Mouse (Mus musculus): ENCODE results near the gene Eef1akmt4.
"Not testable (repeated sequence)": the region's sequence is repeated elsewhere in the genome, so short reads cannot be mapped to it uniquely, and the experiment has no call there.

Gene Eef1akmt4

DNA sequence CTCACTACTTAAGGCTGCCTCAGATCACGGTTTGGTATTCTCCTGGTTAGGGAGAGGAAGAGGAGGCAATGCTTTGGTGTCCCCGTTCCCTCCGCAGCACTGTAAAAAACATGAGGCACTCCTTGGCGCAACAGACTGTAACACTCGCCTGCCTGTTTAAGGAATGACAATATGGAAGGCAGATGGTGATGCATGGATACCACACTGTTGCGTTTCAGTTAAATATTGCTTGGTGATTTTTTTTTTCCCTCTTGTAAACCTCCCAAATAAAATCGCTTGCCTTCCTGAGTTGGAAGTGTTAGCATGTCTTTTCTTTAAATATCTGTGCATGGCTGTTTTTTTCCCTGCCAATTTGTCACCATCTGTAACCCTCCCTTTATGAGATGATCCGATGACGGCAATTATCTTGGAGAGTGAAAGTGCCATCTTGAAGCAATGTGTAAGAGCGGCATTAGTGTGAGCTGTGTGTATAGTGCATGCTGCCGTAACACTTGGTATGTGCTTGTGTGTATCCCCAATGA is 17.5 kb downstream of the Eef1akmt4 start:
- DNase-seq = peak; percentile 58

DNA sequence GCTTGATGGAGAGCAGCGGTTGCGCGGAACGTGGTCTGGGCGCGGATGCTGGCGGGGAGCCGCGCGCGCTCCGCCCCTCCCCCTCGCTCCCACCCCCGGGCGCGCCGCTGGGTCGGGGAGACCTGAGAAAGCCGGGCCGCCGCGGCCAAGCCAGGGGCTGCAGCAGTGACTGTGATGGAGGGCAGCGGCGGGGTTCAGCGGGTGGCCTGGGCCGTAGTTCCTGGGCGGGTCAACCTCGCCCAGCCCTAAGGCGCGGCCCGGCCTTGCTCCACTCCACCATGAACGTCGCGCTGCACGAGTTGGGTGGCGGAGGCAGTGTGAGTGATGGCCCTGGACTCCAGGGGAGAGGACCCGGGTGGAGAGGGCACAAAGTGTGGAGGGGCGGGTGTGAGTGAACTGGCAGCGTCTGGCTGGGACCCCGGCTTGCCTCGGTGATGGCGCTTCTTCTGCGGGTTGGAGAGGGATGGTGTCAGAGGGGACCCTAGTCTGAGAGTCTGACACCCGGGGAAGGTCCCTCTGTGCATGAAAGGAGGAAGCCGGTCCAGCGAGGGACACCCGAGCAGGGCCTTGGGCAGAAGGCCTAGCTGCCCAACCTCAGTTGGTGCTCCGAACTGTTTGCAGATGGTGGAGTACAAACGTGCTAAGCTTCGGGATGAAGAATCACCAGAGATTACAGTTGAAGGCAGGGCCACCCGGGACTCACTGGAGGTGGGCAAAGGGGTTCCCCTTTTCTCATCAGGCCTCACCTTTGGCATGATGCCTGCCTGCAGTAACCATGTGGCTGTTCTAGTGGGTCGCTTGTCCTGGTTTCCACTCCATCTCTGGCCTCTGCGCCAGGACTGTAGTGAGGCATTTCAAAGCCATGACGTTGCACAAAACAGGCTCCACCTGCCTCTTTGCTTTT is 18.6 kb downstream of the Eef1akmt4 start, which contains the start of gene Ece2:
Gene Ece2 (plus strand): TSS at position 98 of the 904 bp plus-strand sequence.
- DNase-seq = peak; percentile 31

DNA sequence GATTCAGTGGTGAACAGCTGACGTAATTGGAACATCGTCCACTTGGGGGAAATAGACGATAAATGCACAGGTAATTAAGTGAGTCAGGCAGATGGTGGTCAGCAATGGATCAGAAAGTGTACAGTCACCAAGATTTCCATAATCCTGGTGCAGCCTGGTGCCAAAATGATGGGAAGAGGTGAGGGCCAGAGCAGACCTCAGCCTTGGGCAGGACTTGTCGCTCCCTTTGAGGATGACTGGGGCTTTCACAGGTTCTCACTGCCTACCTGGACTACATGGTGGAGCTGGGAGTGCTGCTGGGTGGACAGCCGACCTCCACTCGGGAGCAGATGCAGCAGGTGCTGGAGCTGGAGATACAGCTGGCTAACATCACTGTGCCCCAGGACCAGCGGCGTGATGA is 26.0 kb downstream of the Eef1akmt4 start:
- no peak for DNase-seq

DNA sequence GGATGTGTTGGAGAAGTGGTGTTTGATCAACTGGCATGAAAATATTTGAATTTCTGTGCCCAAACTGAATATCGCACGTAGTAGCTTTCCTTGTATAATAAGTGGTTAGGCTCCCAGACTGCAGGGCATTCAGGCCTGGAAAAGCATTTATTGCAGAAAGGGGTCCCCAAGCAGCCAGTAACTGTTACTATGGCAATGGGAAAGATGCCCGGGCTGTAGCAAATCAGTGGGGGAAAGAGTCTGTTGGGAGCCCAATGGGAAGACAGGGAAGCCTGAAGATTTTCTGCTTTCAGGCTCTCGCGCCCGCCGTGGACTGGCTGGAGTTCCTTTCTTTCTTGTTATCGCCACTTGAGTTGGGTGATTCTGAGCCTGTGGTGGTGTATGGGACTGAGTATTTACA is 27.0 kb downstream of the Eef1akmt4 start:
- peak; percentile 33 for DNase-seq

DNA sequence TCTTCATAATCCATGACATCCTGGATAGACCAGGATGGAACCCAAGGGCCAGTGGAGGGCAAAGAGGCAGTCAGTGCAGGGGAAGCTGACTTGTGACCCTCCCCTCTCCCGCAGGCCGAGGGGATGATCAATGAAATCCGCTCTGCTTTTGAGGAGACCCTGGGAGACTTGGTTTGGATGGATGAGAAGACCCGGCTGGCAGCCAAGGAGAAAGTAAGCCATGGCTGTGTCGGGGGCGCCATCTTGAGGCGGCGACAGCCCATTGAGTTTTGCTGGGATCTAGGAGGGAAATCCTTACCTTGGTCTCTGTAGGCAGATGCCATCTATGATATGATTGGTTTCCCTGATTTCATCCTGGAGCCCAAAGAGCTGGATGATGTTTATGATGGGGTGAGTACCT is 30.8 kb downstream of the Eef1akmt4 start:
- DNase-seq = peak; percentile 78

DNA sequence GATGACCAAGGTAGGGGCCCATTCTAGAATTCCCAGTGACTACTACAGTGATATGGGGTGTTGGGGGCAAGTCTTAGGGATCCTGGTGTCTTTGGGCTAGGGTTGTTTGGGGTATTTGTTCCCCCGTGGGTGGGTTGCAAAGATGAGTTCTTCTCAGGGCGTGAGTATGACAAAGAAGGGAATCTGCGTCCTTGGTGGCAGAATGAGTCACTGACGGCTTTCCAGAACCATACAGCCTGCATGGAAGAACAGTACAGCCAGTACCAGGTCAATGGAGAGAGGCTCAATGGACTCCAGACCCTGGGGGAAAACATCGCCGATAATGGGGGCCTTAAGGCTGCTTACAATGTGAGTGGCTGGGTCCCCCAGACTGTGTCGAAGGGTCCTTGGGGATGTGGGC is 32.5 kb downstream of the Eef1akmt4 start:
- DNase-seq = no peak

DNA sequence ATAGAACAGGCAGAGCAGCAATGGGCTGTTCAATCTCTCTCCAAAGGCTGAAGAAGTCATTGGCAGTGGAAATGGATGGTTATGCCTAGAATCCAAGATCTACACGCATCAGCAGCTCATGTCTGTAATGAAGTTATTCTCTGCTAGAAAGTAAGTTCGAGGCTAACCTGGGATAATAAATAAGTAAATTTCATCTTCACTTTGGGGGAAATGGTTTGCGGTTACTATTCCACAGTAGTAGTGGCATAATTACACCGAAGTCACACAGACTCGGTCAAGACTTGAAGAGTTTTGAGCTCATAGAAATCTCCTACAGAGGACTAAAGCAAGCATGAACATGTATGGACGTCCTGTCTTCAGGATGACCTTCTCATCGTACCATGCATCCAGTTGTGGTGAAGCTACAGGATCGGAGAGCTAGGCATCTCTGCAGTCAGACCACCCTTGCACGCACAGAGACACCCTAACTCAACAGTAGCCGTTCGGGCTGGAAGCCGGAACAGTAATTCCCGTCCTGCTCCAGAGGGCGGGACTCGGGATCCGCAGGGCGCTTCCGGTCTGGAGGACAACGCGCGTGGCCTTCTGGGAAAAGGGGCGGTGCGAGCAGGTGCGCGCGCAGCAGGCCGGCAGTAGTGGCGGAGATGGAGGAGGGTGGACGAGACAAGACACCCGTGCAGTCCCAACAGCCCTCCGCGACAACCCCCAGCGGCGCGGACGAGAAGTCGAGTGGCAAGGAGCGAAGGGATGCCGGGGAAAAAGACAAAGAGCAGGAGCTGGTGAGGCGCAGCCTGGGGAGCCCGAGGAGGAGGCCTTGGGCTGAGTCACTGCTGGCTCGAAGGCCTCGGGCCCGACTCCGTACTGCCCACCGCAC is 39.9 kb downstream of the Eef1akmt4 start, which contains the start of gene Psmd2:
Gene Psmd2 (plus strand): TSS at position 577 of the 871 bp plus-strand sequence.
- DNase-seq = peak; percentile 98

DNA sequence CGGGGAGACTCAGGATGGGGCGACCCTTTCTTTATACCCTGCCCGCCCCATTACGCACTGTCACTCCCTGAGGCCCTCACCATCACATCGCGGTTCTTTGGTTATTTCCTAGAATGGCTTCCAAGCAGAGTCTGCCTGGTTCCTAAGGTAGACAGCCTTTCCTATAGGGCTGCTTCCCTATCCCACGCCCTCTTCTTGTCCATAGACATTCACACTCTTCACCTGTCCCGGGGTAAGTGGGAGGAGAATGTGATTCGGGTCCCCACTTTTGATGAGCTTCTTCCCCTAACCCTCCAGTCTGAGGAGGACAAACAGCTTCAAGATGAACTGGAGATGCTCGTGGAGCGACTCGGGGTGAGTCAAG is 40.5 kb downstream of the Eef1akmt4 start:
- DNase-seq = no peak

DNA sequence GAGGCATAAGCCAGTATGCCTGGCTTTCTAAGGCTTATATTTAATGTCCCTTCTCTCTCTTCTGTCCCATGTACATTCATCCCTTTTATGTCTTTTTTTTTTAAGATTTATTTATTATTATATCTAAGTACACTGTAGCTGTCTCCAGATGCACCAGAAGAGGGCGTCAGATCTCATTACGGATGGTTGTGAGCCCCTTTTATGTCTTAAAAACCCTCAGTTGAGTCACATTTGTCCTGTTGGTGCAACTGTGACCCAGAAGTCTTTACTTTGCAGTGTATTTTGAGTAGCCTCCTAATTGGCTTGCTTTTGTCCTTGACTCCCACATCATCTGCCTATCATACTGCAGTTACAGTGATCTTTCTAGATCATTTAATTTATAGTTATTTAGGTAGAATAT is 41.9 kb downstream of the Eef1akmt4 start:
- no peak for DNase-seq

DNA sequence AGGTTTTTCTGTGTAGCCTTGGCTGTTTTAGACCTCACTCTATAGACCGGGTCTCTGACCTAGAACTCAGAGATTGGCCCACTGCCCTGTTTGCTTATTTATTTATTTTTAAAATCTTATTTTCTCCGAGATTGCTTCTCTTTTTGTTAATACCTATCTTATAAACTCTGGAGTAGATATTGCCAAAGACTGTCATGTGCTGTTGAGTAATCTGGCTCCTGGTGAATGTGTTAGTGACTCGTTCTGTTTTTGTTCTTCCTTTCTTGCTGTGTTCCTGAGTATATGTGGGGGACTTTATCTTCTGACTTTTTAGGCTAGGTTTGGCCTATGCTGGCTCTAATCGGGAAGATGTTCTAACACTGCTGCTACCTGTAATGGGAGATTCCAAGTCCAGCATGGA is 46.3 kb downstream of the Eef1akmt4 start:
- DNase-seq = no peak

DNA sequence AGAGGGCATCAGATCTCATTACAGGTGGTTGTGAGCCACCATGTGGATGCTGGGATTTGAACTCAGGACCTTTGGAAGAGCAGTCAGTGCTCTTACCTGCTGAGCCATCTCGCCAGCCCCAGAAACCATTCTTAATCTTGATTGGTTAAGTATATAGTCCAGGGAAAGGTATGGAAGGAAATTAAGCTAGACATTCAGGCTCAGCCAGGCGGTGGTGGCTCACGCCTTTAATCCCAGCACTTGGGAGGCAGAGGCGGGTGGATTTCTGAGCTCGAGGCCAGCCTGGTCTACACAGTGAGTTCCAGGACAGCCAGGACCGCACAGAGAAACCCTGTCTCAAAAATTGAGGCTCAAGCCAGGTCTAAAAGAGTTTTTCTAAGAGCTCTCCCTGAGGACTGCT is 56.6 kb downstream of the Eef1akmt4 start, which contains the start of gene Eif4g1:
Gene Eif4g1 (plus strand): TSS at position 301 of the 400 bp plus-strand sequence.
- DNase-seq = not testable (repeated sequence)

All from right cerebral cortex, postnatal 25 days (tissue).